Comparison of ENCODE assay signal across 14 mouse cellular contexts in the genomic region with DNA sequence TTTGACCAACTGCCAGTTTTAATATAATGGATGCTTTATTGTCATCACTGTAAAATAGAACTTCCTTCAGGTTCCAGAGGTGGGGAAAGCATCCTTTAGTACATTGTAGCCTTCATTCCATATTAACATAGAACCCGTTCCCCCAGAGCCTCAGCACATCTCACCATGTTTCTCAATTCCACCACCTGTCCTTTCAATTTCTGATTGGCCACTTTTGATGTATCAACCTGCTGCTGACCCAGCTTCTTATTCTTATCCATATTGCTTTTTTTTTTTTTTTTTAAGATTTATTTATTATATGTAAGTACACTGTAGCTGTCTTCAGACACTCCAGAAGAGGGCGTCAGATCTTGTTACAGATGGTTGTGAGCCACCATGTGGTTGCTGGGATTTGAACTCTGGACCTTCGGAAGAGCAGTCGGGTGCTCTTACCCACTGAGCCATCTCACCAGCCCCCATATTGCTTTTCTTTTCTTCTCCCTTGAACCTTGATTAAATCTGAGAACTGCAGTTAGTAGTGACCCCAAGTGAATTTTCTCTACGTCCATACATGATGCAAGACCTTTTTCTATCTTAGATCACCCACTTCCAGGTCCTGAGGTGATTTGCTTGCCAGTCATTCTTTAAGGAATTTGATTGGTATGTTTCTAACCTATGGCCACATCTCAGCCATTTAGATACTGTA. TPM values are rescaled to one million over a fixed set of nuclear protein-coding genes. Genes with fewer than 3 reads are reported as not detected.
DNase-seq lines count a peak whose midpoint lies in the region; ATAC-seq and TF ChIP-seq lines count a peak whose summit lies in the region.
"Not testable (repeated sequence)": the region's sequence is repeated elsewhere in the genome, so short reads cannot be mapped to it uniquely, and the experiment has no call there.
"Had no signal": no experiment of that assay in that cellular context is flagged by ENCODE, and none has a peak within 500 bp of the region (broad histone marks: within the 10 kb centered on the region; RNA-seq: fewer than 3 reads in every experiment).

No protein-coding gene starts in this region.

- H3K4me1 ChIP-seq in embryonic facial prominence, embryonic 12.5 days; forebrain, postnatal 0 days (ENCODE audit: insufficient read depth); hindbrain, embryonic 11.5 days (replicated peaks; ENCODE audit: control insufficient read depth, insufficient read depth, low read length); kidney, embryonic 15.5 days; neural tube, embryonic 15.5 days: not testable (repeated sequence)
- peaks cover 33% of the 10 kb centered on the region for H3K4me1 ChIP-seq in liver, embryonic 12.5 days
- H3K4me1 ChIP-seq in midbrain, embryonic 10.5 days: peaks cover 21% of the 10 kb centered on the region

- peak; percentile 25 for DNase-seq in 416B (ENCODE audit: low read depth)
- DNase-seq in forebrain, postnatal 0 days; hindbrain, embryonic 11.5 days (ENCODE audit: low spot score); midbrain, embryonic 10.5 days (ENCODE audit: low spot score): not testable (repeated sequence)

- not testable (repeated sequence) for H3K9ac ChIP-seq in embryonic facial prominence, embryonic 12.5 days; hindbrain, embryonic 11.5 days (ENCODE audit: low read depth, low read length); kidney, embryonic 15.5 days; neural tube, embryonic 15.5 days (replicated peaks)
- peak overlapping the region; percentile 53; the same call in 1 of the 2 replicates for H3K9ac ChIP-seq in forebrain, postnatal 0 days
- peak overlapping the region; percentile 76 for H3K9ac ChIP-seq in liver, embryonic 12.5 days

- not testable (repeated sequence) for TF ChIP-seq CTCF in forebrain, postnatal 0 days (IDR thresholded peaks at IDR 0.05; ENCODE audit: low read depth)

- not testable (repeated sequence) for H3K36me3 ChIP-seq in embryonic facial prominence, embryonic 12.5 days; forebrain, postnatal 0 days (ENCODE audit: insufficient read depth); hindbrain, embryonic 11.5 days (ENCODE audit: control insufficient read depth, insufficient read depth, low read length); kidney, embryonic 15.5 days; liver, embryonic 12.5 days; neural tube, embryonic 15.5 days
- peaks cover 17% of the 10 kb centered on the region; the same call in 1 of the 2 replicates for H3K36me3 ChIP-seq in midbrain, embryonic 10.5 days

- not testable (repeated sequence) for ATAC-seq in embryonic facial prominence, embryonic 12.5 days (ENCODE audit: insufficient number of reproducible peaks, insufficient read depth, low FRiP score, low TSS enrichment); forebrain, postnatal 0 days; hindbrain, embryonic 11.5 days (ENCODE audit: low FRiP score); kidney, embryonic 15.5 days (replicated peaks; ENCODE audit: low FRiP score); liver, embryonic 12.5 days; neural tube, embryonic 15.5 days (ENCODE audit: low FRiP score)

- H3K4me2 ChIP-seq in embryonic facial prominence, embryonic 12.5 days (replicated peaks): peak overlapping the region; percentile 73
- peak overlapping the region; percentile 92; the same call in 1 of the 2 replicates for H3K4me2 ChIP-seq in forebrain, postnatal 0 days (ENCODE audit: low read depth)
- H3K4me2 ChIP-seq in hindbrain, embryonic 11.5 days (replicated peaks; ENCODE audit: low read depth, low read length): peak overlapping the region; percentile 90; the same call in 1 of the 2 replicates
- H3K4me2 ChIP-seq in kidney, embryonic 15.5 days: peak overlapping the region; percentile 86
- H3K4me2 ChIP-seq in liver, embryonic 12.5 days: peak overlapping the region; percentile 79
- peak overlapping the region; percentile 98 for H3K4me2 ChIP-seq in neural tube, embryonic 15.5 days

- 51% methylated on average over 5 of the region's 5 CpGs for WGBS in embryonic facial prominence, embryonic 12.5 days
- WGBS in forebrain, postnatal 0 days: 68% methylated on average over 4 of the region's 5 CpGs
- WGBS in hindbrain, embryonic 11.5 days: 78% methylated on average over 4 of the region's 5 CpGs
- WGBS in kidney, embryonic 15.5 days: 72% methylated on average over 4 of the region's 5 CpGs
- 61% methylated on average over 4 of the region's 5 CpGs for WGBS in liver, embryonic 12.5 days (ENCODE audit: insufficient replicate concordance)
- WGBS in midbrain, embryonic 10.5 days: 75% methylated on average over 4 of the region's 5 CpGs
- WGBS in neural tube, embryonic 15.5 days: 76% methylated on average over 4 of the region's 5 CpGs

- H3K27ac ChIP-seq in embryonic facial prominence, embryonic 12.5 days; forebrain, postnatal 0 days (ENCODE audit: low read depth, low read length); hindbrain, embryonic 11.5 days (ENCODE audit: low read depth, low read length); kidney, embryonic 15.5 days; neural tube, embryonic 15.5 days (replicated peaks): not testable (repeated sequence)
- peak overlapping the region; percentile 99; the same call in 1 of the 2 replicates for H3K27ac ChIP-seq in liver, embryonic 12.5 days
- peak overlapping the region; percentile 98; the same call in 1 of the 2 replicates for H3K27ac ChIP-seq in midbrain, embryonic 10.5 days (replicated peaks)

- peak overlapping the region; percentile 53; the same call in 1 of the 2 replicates for H3K4me3 ChIP-seq in embryonic facial prominence, embryonic 12.5 days
- H3K4me3 ChIP-seq in forebrain, postnatal 0 days (ENCODE audit: low read depth, low read length); neural tube, embryonic 15.5 days (replicated peaks): not testable (repeated sequence)
- H3K4me3 ChIP-seq in hindbrain, embryonic 11.5 days (ENCODE audit: low read depth, low read length): peak overlapping the region; percentile 51
- H3K4me3 ChIP-seq in kidney, embryonic 15.5 days (replicated peaks): peak overlapping the region; percentile 56
- H3K4me3 ChIP-seq in liver, embryonic 12.5 days: peak overlapping the region; percentile 56
- peak overlapping the region; percentile 70 for H3K4me3 ChIP-seq in midbrain, embryonic 10.5 days

- H3K9me3 ChIP-seq in embryonic facial prominence, embryonic 12.5 days; forebrain, postnatal 0 days (ENCODE audit: low read length); hindbrain, embryonic 11.5 days (ENCODE audit: control insufficient read depth, low read length); kidney, embryonic 15.5 days (replicated peaks); liver, embryonic 12.5 days (replicated peaks); midbrain, embryonic 10.5 days (replicated peaks); neural tube, embryonic 15.5 days (replicated peaks): not testable (repeated sequence)

- H3K27me3 ChIP-seq in embryonic facial prominence, embryonic 12.5 days; forebrain, postnatal 0 days (ENCODE audit: insufficient read depth, low read length); hindbrain, embryonic 11.5 days (ENCODE audit: control insufficient read depth, insufficient read depth, low read length); kidney, embryonic 15.5 days; liver, embryonic 12.5 days (replicated peaks); midbrain, embryonic 10.5 days (ENCODE audit: low read depth, poor library complexity, severe bottlenecking); neural tube, embryonic 15.5 days (replicated peaks): not testable (repeated sequence)

RNA-seq across cellular contexts. Expression of a gene that starts 1.9 kb away (rescaled TPM):
- polyA plus RNA-seq in embryonic facial prominence, embryonic 12.5 days (2016; fragmentation: Nextera tagmentation; extraction: Ambion mirVana): 44.1 and 51.1 TPM in 2 replicates
- 4.4 and 5.2 TPM in 2 replicates for total RNA-seq in forebrain, postnatal 0 days (2014; rRNA removed)
- 8.6 and 9.0 TPM in 2 replicates for polyA plus RNA-seq in forebrain, postnatal 0 days (2015; fragmentation: Nextera tagmentation; extraction: Ambion mirVana)
- 34.5 and 35.5 TPM in 2 replicates for polyA plus RNA-seq in hindbrain, embryonic 11.5 days (2014; fragmentation: Nextera tagmentation; extraction: Ambion mirVana)
- polyA plus RNA-seq in kidney, embryonic 15.5 days (2015; fragmentation: Nextera tagmentation; extraction: Ambion mirVana): 35.5 and 41.1 TPM in 2 replicates
- polyA plus RNA-seq in liver, embryonic 12.5 days (2016; fragmentation: Nextera tagmentation; extraction: Ambion mirVana): 11.8 and 12.4 TPM in 2 replicates
- 35.2 and 39.2 TPM in 2 replicates for polyA plus RNA-seq in midbrain, embryonic 10.5 days (2016; fragmentation: Nextera tagmentation; extraction: Ambion mirVana)
- 14.1 and 19.8 TPM in 2 replicates for polyA plus RNA-seq in neural tube, embryonic 15.5 days (2015; fragmentation: Nextera tagmentation; extraction: Ambion mirVana)

RNA-seq across cellular contexts. Expression of a gene that starts 29.8 kb away (rescaled TPM):
- polyA plus RNA-seq in embryonic facial prominence, embryonic 12.5 days (2016; fragmentation: Nextera tagmentation; extraction: Ambion mirVana): not detected in 2 replicates
- total RNA-seq in forebrain, postnatal 0 days (2014; rRNA removed): not detected in 2 replicates
- polyA plus RNA-seq in forebrain, postnatal 0 days (2015; fragmentation: Nextera tagmentation; extraction: Ambion mirVana): not detected in 2 replicates
- polyA plus RNA-seq in hindbrain, embryonic 11.5 days (2014; fragmentation: Nextera tagmentation; extraction: Ambion mirVana): not detected in 2 replicates
- not detected in 2 replicates for polyA plus RNA-seq in kidney, embryonic 15.5 days (2015; fragmentation: Nextera tagmentation; extraction: Ambion mirVana)
- polyA plus RNA-seq in liver, embryonic 12.5 days (2016; fragmentation: Nextera tagmentation; extraction: Ambion mirVana): not detected in 2 replicates
- 0.22 TPM in 1 of 2 replicates, not detected in the other for polyA plus RNA-seq in midbrain, embryonic 10.5 days (2016; fragmentation: Nextera tagmentation; extraction: Ambion mirVana)
- polyA plus RNA-seq in neural tube, embryonic 15.5 days (2015; fragmentation: Nextera tagmentation; extraction: Ambion mirVana): not detected in 2 replicates
- total RNA-seq: adrenal gland, adult 2 months; heart, adult 8-10 months; layer of hippocampus, adult 8-10 months; left cerebral cortex, postnatal 14 days had no signal
- polyA plus RNA-seq: adrenal gland, adult 2 months; spleen, adult 2 months; thymus, adult 2 months had no signal

RNA-seq across cellular contexts. Expression of a gene that starts 36.5 kb away (rescaled TPM):
- 3.9 and 5.2 TPM in 2 replicates for polyA plus RNA-seq in embryonic facial prominence, embryonic 12.5 days (2016; fragmentation: Nextera tagmentation; extraction: Ambion mirVana)
- total RNA-seq in forebrain, postnatal 0 days (2014; rRNA removed): 22.5 and 28.3 TPM in 2 replicates
- polyA plus RNA-seq in forebrain, postnatal 0 days (2015; fragmentation: Nextera tagmentation; extraction: Ambion mirVana): 13.4 and 15.7 TPM in 2 replicates
- 14.1 and 14.2 TPM in 2 replicates for polyA plus RNA-seq in hindbrain, embryonic 11.5 days (2014; fragmentation: Nextera tagmentation; extraction: Ambion mirVana)
- polyA plus RNA-seq in kidney, embryonic 15.5 days (2015; fragmentation: Nextera tagmentation; extraction: Ambion mirVana): 3.9 and 4.1 TPM in 2 replicates
- 1.0 and 1.3 TPM in 2 replicates for polyA plus RNA-seq in liver, embryonic 12.5 days (2016; fragmentation: Nextera tagmentation; extraction: Ambion mirVana)
- polyA plus RNA-seq in midbrain, embryonic 10.5 days (2016; fragmentation: Nextera tagmentation; extraction: Ambion mirVana): 4.3 and 4.4 TPM in 2 replicates
- polyA plus RNA-seq in neural tube, embryonic 15.5 days (2015; fragmentation: Nextera tagmentation; extraction: Ambion mirVana): 8.1 and 9.1 TPM in 2 replicates

RNA-seq across cellular contexts. Expression of a gene that starts 46.8 kb away (rescaled TPM):
- 2.4 and 2.9 TPM in 2 replicates for polyA plus RNA-seq in embryonic facial prominence, embryonic 12.5 days (2016; fragmentation: Nextera tagmentation; extraction: Ambion mirVana)
- 0.77 and 3.5 TPM in 2 replicates for total RNA-seq in forebrain, postnatal 0 days (2014; rRNA removed)
- polyA plus RNA-seq in forebrain, postnatal 0 days (2015; fragmentation: Nextera tagmentation; extraction: Ambion mirVana): 2.5 and 3.4 TPM in 2 replicates
- 3.4 and 3.5 TPM in 2 replicates for polyA plus RNA-seq in hindbrain, embryonic 11.5 days (2014; fragmentation: Nextera tagmentation; extraction: Ambion mirVana)
- 5.5 and 5.8 TPM in 2 replicates for polyA plus RNA-seq in kidney, embryonic 15.5 days (2015; fragmentation: Nextera tagmentation; extraction: Ambion mirVana)
- 5.0 and 5.3 TPM in 2 replicates for polyA plus RNA-seq in liver, embryonic 12.5 days (2016; fragmentation: Nextera tagmentation; extraction: Ambion mirVana)
- 2.0 and 3.9 TPM in 2 replicates for polyA plus RNA-seq in midbrain, embryonic 10.5 days (2016; fragmentation: Nextera tagmentation; extraction: Ambion mirVana)
- polyA plus RNA-seq in neural tube, embryonic 15.5 days (2015; fragmentation: Nextera tagmentation; extraction: Ambion mirVana): 4.4 and 5.9 TPM in 2 replicates
